Mouse (Mus musculus): Measurements from ENCODE around the gene Tns4.

The Tns4 gene

GRCm38 (mm10) chr11:99118420-99118819 lies 29.3 kb upstream of the Tns4 start:
- DNase-seq (ENCODE audit: low read depth, low spot score), result no peak

- no peak for DNase-seq (ENCODE audit: low read depth, low spot score)
Measured at GRCm38 (mm10) chr11:99117907-99118306, 28.8 kb upstream of the Tns4 start.

- no peak for DNase-seq (ENCODE audit: low read depth, low spot score)
Measured at GRCm38 (mm10) chr11:99115940-99116339, 26.8 kb upstream of the Tns4 start.

- DNase-seq (ENCODE audit: low read depth, low spot score), result no peak
Measured at GRCm38 (mm10) chr11:99113111-99113510, 24.0 kb upstream of the Tns4 start.

GRCm38 (mm10) chr11:99112700-99113099 lies 23.6 kb upstream of the Tns4 start:
- no peak for DNase-seq (ENCODE audit: low read depth, low spot score)

GRCm38 (mm10) chr11:99111631-99112030 lies 22.5 kb upstream of the Tns4 start:
- DNase-seq (ENCODE audit: low read depth, low spot score), result no peak

- DNase-seq (ENCODE audit: low read depth, low spot score), result no peak
Measured at GRCm38 (mm10) chr11:99111155-99111554, 22.0 kb upstream of the Tns4 start.

- no peak for DNase-seq (ENCODE audit: low read depth, low spot score)
Measured at GRCm38 (mm10) chr11:99110370-99111110, 21.4 kb upstream of the Tns4 start.

- DNase-seq (ENCODE audit: low read depth, low spot score), result no peak
Measured at GRCm38 (mm10) chr11:99108296-99108695, 19.2 kb upstream of the Tns4 start.

GRCm38 (mm10) chr11:99105981-99106726 lies 17.0 kb upstream of the Tns4 start:
- no peak for DNase-seq (ENCODE audit: low read depth, low spot score)

GRCm38 (mm10) chr11:99104609-99105410 lies 15.7 kb upstream of the Tns4 start:
- no peak for DNase-seq (ENCODE audit: low read depth, low spot score)

- DNase-seq (ENCODE audit: low read depth, low spot score), result no peak
Measured at GRCm38 (mm10) chr11:99102575-99103270, 13.6 kb upstream of the Tns4 start.

- no peak for DNase-seq (ENCODE audit: low read depth, low spot score)
Measured at GRCm38 (mm10) chr11:99101693-99102092, 12.6 kb upstream of the Tns4 start.

GRCm38 (mm10) chr11:99100215-99100614 lies 11.1 kb upstream of the Tns4 start:
- DNase-seq (ENCODE audit: low read depth, low spot score), result no peak

- no peak for DNase-seq (ENCODE audit: low read depth, low spot score)
Measured at GRCm38 (mm10) chr11:99099516-99099915, 10.4 kb upstream of the Tns4 start.

GRCm38 (mm10) chr11:99098924-99099323 lies 9.8 kb upstream of the Tns4 start:
- no peak for DNase-seq (ENCODE audit: low read depth, low spot score)

- no peak for DNase-seq (ENCODE audit: low read depth, low spot score)
Measured at GRCm38 (mm10) chr11:99096996-99097774, 8.1 kb upstream of the Tns4 start.

- no peak for DNase-seq (ENCODE audit: low read depth, low spot score)
Measured at GRCm38 (mm10) chr11:99096417-99096816, 7.3 kb upstream of the Tns4 start.

- DNase-seq (ENCODE audit: low read depth, low spot score), result no peak
Measured at GRCm38 (mm10) chr11:99095759-99096158, 6.7 kb upstream of the Tns4 start.

- no peak for DNase-seq (ENCODE audit: low read depth, low spot score)
Measured at GRCm38 (mm10) chr11:99094911-99095676, 6.0 kb upstream of the Tns4 start.
